Mouse (Mus musculus) testis, adult 10 weeks (tissue): ENCODE results near the gene Ssx9. TPM values are rescaled to one million over a fixed set of nuclear protein-coding genes. Genes with fewer than 3 reads are reported as not detected.

Experiments used
- polyA plus RNA-seq: library from polyadenylated mRNA; stranded (reverse); fragments of 350-450 nt; fragmentation: Illumina TruSeq; extraction: RNeasy Lipid Tissue Mini Kit (QIAGEN cat#74804); gene quantifications from one replicate; pipeline ENCODE4 v1.2.3, GENCODE M21; 2014; ENCODE audit warnings: low read depth, low replicate concordance

Gene Ssx9
- 4.6 TPM for polyA plus RNA-seq

DNA sequence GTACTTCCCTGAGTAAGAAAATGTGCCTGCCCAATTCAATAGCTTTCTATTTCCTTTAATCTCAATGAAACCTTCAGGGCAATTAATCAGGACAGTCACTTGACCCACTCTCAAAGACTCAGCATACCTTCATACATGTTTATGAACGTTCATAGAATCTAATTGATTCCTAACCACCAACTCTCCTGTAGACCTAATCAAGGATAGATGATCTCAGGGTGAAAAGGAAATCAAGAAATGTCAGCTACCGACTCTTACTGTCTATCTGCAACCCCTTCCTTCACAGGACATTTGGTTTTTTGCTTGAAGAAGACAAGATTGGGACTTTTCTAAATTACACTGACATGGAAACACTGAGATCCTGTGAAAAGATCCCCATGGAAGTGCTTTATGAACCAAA is at the start of gene Ssx9:
Gene Ssx9, plus strand, starts transcription at position 301 of the 400 bp plus-strand sequence.

DNA sequence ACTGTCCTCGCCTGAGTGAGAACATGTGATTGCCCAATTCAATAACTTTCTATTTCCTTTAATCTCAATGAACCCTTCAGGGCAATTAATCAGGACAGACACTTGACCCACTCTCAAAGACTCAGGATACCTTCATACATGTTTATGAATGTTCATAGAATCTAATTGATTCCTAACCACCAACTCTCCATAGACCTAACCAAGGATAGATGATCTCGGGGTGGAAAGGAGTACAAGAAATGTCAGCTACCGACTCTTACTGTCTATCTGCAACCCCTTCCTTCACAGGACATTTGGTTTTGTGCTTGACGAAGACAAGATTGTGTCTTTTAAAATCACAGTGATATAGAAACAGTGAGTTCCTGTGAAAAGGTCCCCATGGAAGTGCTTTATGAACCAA is 55.2 kb downstream of the Ssx9 start, which contains the start of gene Ssxb5:
Gene Ssxb5, plus strand, starts transcription at position 301 of the 400 bp plus-strand sequence.

Other genes with a start within 250 kb of the Ssx9 start
- gene Gm14459, start 223.5 kb upstream of the Ssx9 start, polyA plus RNA-seq = 3.1 TPM
- 12.6 TPM for gene Ssxb6, start 200.2 kb upstream of the Ssx9 start, polyA plus RNA-seq
- 8.5 TPM for gene Ssxb3, start 156.6 kb upstream of the Ssx9 start, polyA plus RNA-seq
- 7.4 TPM for gene Ssxb8, start 57.6 kb upstream of the Ssx9 start, polyA plus RNA-seq
- gene Ssxb5, start 55.3 kb downstream of the Ssx9 start, polyA plus RNA-seq = 8.0 TPM
- not detected for gene Gm6592, start 95.6 kb downstream of the Ssx9 start, polyA plus RNA-seq
- gene Gm5751, start 125.8 kb downstream of the Ssx9 start, polyA plus RNA-seq = 1.6 TPM
- 3.7 TPM for gene B630019K06Rik, start 143.9 kb downstream of the Ssx9 start, polyA plus RNA-seq
- gene Fthl17b, start 214.5 kb downstream of the Ssx9 start, polyA plus RNA-seq = not detected
- gene Fthl17c, start 228.1 kb downstream of the Ssx9 start, polyA plus RNA-seq = not detected
- not detected for gene Fthl17d, start 238.3 kb downstream of the Ssx9 start, polyA plus RNA-seq